8 mouse cellular contexts compared by ENCODE assay signal in genomic region chr2:104130969-104131368, GRCm38 (mm10). TPM values are rescaled to one million over a fixed set of nuclear protein-coding genes. Genes with fewer than 3 reads are reported as not detected.
DNase-seq lines count a peak whose midpoint lies in the region; ATAC-seq and TF ChIP-seq lines count a peak whose summit lies in the region.

No protein-coding gene starts in this region.

- ATAC-seq in liver, embryonic 11.5 days (replicated peaks; ENCODE audit: low FRiP score), result no peak

- no peaks in the 10 kb centered on the region for H3K9me3 ChIP-seq in liver, embryonic 11.5 days (ENCODE audit: control insufficient read depth, low read length)

- H3K9ac ChIP-seq in liver, embryonic 11.5 days (ENCODE audit: low read depth, low read length), result no peak overlapping the region

- no peaks in the 10 kb centered on the region for H3K36me3 ChIP-seq in liver, embryonic 11.5 days (ENCODE audit: control insufficient read depth, insufficient read depth, low read length)

- H3K4me3 ChIP-seq in liver, embryonic 11.5 days (ENCODE audit: low read depth, low read length), result no peak overlapping the region
- no peak overlapping the region for H3K4me3 ChIP-seq in embryonic fibroblast, embryonic 13.5 days (ENCODE audit: insufficient read depth, low read length)

- peaks cover 7% of the 10 kb centered on the region; the same call in 1 of the 2 replicates for H3K27me3 ChIP-seq in liver, embryonic 11.5 days (replicated peaks; ENCODE audit: control insufficient read depth, insufficient read depth, low read length)

- H3K4me2 ChIP-seq in liver, embryonic 11.5 days, result no peak overlapping the region

- H3K4me1 ChIP-seq in liver, embryonic 11.5 days (replicated peaks; ENCODE audit: control insufficient read depth, insufficient read depth, low read length), result peaks cover 17% of the 10 kb centered on the region
- H3K4me1 ChIP-seq in embryonic fibroblast, embryonic 13.5 days (ENCODE audit: control insufficient read depth, insufficient read depth, low read length), result no peaks in the 10 kb centered on the region

- TF ChIP-seq CTCF in embryonic fibroblast, embryonic 13.5 days (IDR thresholded peaks at IDR 0.05; ENCODE audit: borderline replicate concordance, insufficient read depth, low read length), result peak; percentile 30; the same call in 1 of the 2 replicates

- DNase-seq in embryo, embryonic 10 days (ENCODE audit: low spot score), result peak; percentile 56
- DNase-seq in embryo, embryonic 11 days, result no peak
- peak; percentile 88 for DNase-seq in liver
- DNase-seq in liver, embryonic 11.5 days (ENCODE audit: low spot score), result no peak
- DNase-seq in retina, embryonic 14.5 days (ENCODE audit: low spot score), result peak; percentile 45
- DNase-seq in ovary, postnatal 10 days (ENCODE audit: low spot score), result no peak
- DNase-seq in cerebellum, adult 11-12 months, result no peak

- TF ChIP-seq POLR2A in embryonic fibroblast, embryonic 13.5 days (IDR thresholded peaks at IDR 0.05; ENCODE audit: low read depth, low read length), result no peak

- 57% methylated on average over 3 of the region's 3 CpGs for WGBS in liver, embryonic 11.5 days

- H3K27ac ChIP-seq in liver, embryonic 11.5 days (ENCODE audit: low read depth, low read length), result no peak overlapping the region
- no peak overlapping the region for H3K27ac ChIP-seq in embryonic fibroblast, embryonic 13.5 days (ENCODE audit: insufficient read depth, low read length)

RNA-seq across cellular contexts. Expression of gene A930018P22Rik, which starts 8.4 kb away (rescaled TPM):
- polyA plus RNA-seq in liver, embryonic 11.5 days (2014; fragmentation: Nextera tagmentation; extraction: Ambion mirVana), result 0.23 TPM in 1 of 2 replicates, not detected in the other
- not detected in 2 replicates for polyA plus RNA-seq in embryonic fibroblast, embryonic 13.5 days (2011; ENCODE audit: insufficient read length, low read depth, missing spikeins)

RNA-seq across cellular contexts. Expression of gene Cd59a, which starts 35.4 kb away (rescaled TPM):
- polyA plus RNA-seq in liver, embryonic 11.5 days (2014; fragmentation: Nextera tagmentation; extraction: Ambion mirVana), result 73.4 and 77.6 TPM in 2 replicates
- polyA plus RNA-seq in embryonic fibroblast, embryonic 13.5 days (2011; ENCODE audit: insufficient read length, low read depth, missing spikeins), result 52.5 and 67.1 TPM in 2 replicates

Comparison
In these comparisons a context has a peak if more than half of its experiments do, and no peak if none do; other contexts are left out.
1. DNase-seq: peak in embryo, embryonic 10 days (single experiment), liver (single experiment) and retina, embryonic 14.5 days (single experiment); none in embryo, embryonic 11 days (single experiment), liver, embryonic 11.5 days (single experiment), ovary, postnatal 10 days (single experiment) and cerebellum, adult 11-12 months (single experiment).